Mouse (Mus musculus) G1E (cell line): ENCODE measurements around the gene Nefh.

Source experiments
- CTCF ChIP-seq: IDR thresholded peaks from 2 replicates; pipeline ENCODE4 v1.5.1; 2012; ENCODE audit warnings: low read depth, low read length, inconsistent platforms, mixed read lengths
- GATA2 ChIP-seq: IDR thresholded peaks from 2 replicates; pipeline ENCODE4 v1.6.1; 2012; ENCODE audit warnings: low read depth, low read length, inconsistent platforms, borderline replicate concordance
- POLR2AphosphoS5 ChIP-seq: IDR thresholded peaks from 2 replicates; pipeline ENCODE4 v1.6.1; 2012; ENCODE audit warnings: low read depth, low read length, inconsistent platforms; ENCODE audit not compliant: insufficient replicate concordance
- TAL1 ChIP-seq: conservative IDR thresholded peaks from 2 replicates; pipeline ENCODE4 v1.6.1; 2012; ENCODE audit warnings: low read depth, low read length, inconsistent platforms, mixed read lengths

- TF ChIP-seq TAL1, result no peak
- no peak for TF ChIP-seq CTCF
- no peak for TF ChIP-seq POLR2AphosphoS5
- no peak for TF ChIP-seq GATA2
Measured at GRCm38 (mm10) chr11:4946530-4946929, 1.3 kb downstream of the Nefh start.
